Mouse (Mus musculus) kidney, embryonic 15.5 days (tissue): ENCODE data around the gene Lamtor1. TPM values are rescaled to one million over a fixed set of nuclear protein-coding genes. Genes with fewer than 3 reads are reported as not detected.
A peak's percentile ranks its signal among the peaks of the same experiment; 100 is the strongest.

Experiments
- ATAC-seq: fragments of 200-750 bp; cut with Nextera tagmentation; replicated peaks from 2 replicates; pipeline ENCODE4 v1.8.0; 2017; ENCODE audit warnings: moderate TSS enrichment; ENCODE audit not compliant: low FRiP score
- H3K27ac ChIP-seq: fragments of 300-500 bp; sonication (generic); 2 replicates; pipeline ENCODE4 v1.5.1; 2015; ENCODE audit warnings: mild to moderate bottlenecking, inconsistent platforms
- H3K27me3 ChIP-seq: fragments of 300-500 bp; sonication (generic); 2 replicates; pipeline ENCODE4 v1.6.1; 2015; ENCODE audit warnings: inconsistent platforms
- H3K36me3 ChIP-seq: fragments of 300-500 bp; sonication (generic); 2 replicates; pipeline ENCODE4 v1.6.1; 2015; ENCODE audit warnings: inconsistent platforms
- H3K4me1 ChIP-seq: fragments of 300-500 bp; sonication (generic); 2 replicates; pipeline ENCODE4 v1.6.1; 2015; ENCODE audit warnings: inconsistent platforms
- H3K4me2 ChIP-seq: fragments of 300-500 bp; sonication (generic); 2 replicates; pipeline ENCODE4 v1.6.1; 2015; ENCODE audit warnings: moderate library complexity, mild to moderate bottlenecking, inconsistent platforms
- H3K4me3 ChIP-seq: fragments of 300-500 bp; sonication (generic); replicated peaks from 2 replicates; pipeline ENCODE4 v1.5.1; 2015; ENCODE audit warnings: mild to moderate bottlenecking, inconsistent platforms
- H3K9ac ChIP-seq: fragments of 300-500 bp; sonication (generic); 2 replicates; pipeline ENCODE4 v1.6.1; 2015; ENCODE audit warnings: mild to moderate bottlenecking, inconsistent platforms
- H3K9me3 ChIP-seq: fragments of 300-500 bp; sonication (generic); replicated peaks from 2 replicates; pipeline ENCODE4 v1.6.1; 2016; ENCODE audit warnings: inconsistent platforms
- WGBS: fragments of 180-500 bp; shearing (Covaris S2); methylation state at CpG from one replicate; pipeline ENCODE4 v1.1.7; 2015; ENCODE audit warnings: mixed read lengths; 5-methylcytosine and 5-hydroxymethylcytosine counted together
- polyA plus RNA-seq: library from polyadenylated mRNA; unstranded; fragments of >200 nt; fragmentation: Nextera tagmentation; extraction: Ambion mirVana; gene quantifications from 2 replicates; pipeline ENCODE4 v1.2.1, GENCODE M21; 2015

The Lamtor1 gene
- polyA plus RNA-seq, 1 experiment from 2014 or later = 158 TPM

DNA sequence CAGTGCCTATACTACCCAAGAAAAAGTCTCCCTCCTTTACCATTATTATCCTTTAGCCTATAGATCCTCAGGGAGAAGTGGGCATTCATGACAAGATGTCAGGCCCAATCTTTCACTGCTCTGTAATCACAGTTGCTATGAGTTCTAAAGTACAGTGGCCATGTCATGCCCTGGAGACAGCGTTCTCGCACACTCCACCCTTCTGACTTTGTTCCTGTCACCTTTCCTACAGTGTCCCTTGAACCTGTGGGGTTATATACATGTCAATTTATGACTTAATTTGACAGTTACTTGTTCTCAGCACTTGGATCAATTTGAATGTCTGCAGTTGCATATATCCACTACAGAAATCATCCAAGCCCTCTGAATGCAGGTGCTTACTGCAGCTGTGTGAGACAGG, 57.1 kb downstream of the Lamtor1 start:
- ATAC-seq = no peak
- Histone ChIP-seq H3K4me1 (peaks cover 8% of the 10 kb centered on the region; the same call in 1 of the 2 replicates), H3K27me3 (no peaks in the 10 kb centered on the region), H3K27ac (no peak overlapping the region), H3K4me2 (no peak overlapping the region), H3K36me3 (no peaks in the 10 kb centered on the region), H3K4me3 (no peak overlapping the region), H3K9me3 (no peaks in the 10 kb centered on the region), H3K9ac (no peak overlapping the region)
- 96% methylated on average over 2 of the region's 2 CpGs for WGBS

DNA sequence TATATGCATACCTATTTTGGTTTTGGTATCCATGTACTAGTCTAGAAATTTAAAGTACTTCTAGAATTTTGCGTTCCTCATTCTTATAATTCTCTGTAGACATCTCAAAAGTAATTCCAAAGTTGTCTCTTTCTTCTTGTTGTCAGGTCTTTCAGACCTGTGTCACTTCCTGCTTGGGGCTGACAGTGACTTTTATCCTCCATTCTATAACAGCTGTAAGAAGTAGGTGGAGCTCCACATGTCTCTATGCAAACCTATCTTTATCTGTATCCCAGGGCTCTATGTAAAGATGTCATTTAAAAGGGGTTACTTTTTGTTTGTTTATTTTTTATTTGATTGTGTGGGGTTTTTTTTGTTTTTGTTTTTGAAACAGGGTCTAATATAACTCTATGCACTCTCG, 57.9 kb downstream of the Lamtor1 start:
- no peaks in the 10 kb centered on the region for H3K36me3 ChIP-seq

DNA sequence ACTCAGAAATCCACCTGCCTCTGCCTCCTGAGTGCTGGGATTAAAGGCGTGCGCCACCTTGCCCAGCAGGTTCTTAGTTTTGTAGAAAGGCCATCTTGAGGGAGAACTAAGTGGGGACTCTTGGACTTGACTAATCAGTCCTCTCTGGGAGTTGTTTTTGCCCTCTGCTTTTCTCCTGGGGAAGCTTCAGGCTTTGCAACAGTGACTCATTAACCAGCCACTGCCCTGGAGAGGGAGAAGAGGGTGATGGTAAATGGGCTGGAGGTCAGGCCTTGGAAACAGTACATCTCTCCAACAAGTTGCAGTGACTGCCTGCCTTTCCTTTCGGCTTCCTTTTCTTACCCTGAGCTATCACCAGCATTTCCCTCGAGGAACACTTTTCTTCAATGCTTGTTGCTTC, 58.8 kb downstream of the Lamtor1 start:
- H3K27ac ChIP-seq = peak overlapping the region; percentile 7; the same call in 1 of the 2 replicates
- peaks cover 22% of the 10 kb centered on the region for H3K4me1 ChIP-seq
- H3K4me2 ChIP-seq = no peak overlapping the region
- H3K9ac ChIP-seq = no peak overlapping the region
- H3K9me3 ChIP-seq = no peaks in the 10 kb centered on the region
- H3K36me3 ChIP-seq = no peaks in the 10 kb centered on the region
- WGBS = 85% methylated on average over 4 of the region's 4 CpGs
- no peaks in the 10 kb centered on the region for H3K27me3 ChIP-seq
- 0 out of 2 replicates have a peak, but pooled peaks have one; percentile 14 for ATAC-seq
- H3K4me3 ChIP-seq = no peak overlapping the region

More for the DNA sequence above, 57.9 kb downstream of the Lamtor1 start:
- Histone ChIP-seq H3K4me1 (peaks cover 13% of the 10 kb centered on the region), H3K27me3 (no peaks in the 10 kb centered on the region), H3K27ac (no peak overlapping the region), H3K9me3 (no peaks in the 10 kb centered on the region), H3K4me3 (no peak overlapping the region), H3K4me2 (no peak overlapping the region), H3K9ac (no peak overlapping the region)
- no peak for ATAC-seq
- WGBS = 92% methylated on average over 2 of the region's 2 CpGs

DNA sequence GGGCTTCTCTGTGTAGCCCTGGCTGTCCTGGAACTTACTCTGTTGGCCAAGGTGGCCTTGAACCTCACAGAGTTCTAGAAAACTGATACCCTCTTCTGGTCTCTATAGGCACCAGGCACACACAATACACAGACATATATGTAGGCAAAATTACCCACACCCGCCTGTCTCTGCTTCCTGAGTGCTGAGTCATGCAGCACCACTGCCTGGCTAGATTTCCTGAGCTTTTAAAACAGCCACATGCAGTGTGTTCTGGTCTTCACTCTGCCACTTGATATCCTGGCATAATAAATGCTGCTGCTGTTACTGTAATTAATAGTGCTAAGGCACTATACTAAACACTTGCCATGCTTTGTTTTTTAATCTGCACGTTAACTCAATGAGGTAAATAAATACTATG, 59.9 kb downstream of the Lamtor1 start:
- WGBS = 43% methylated on average over 2 of the region's 2 CpGs
- peaks cover 23% of the 10 kb centered on the region for H3K4me1 ChIP-seq
- no peaks in the 10 kb centered on the region for H3K27me3 ChIP-seq
- no peak overlapping the region for H3K4me2 ChIP-seq
- H3K27ac ChIP-seq = no peak overlapping the region
- H3K4me3 ChIP-seq = no peak overlapping the region
- no peak overlapping the region for H3K9ac ChIP-seq
- no peaks in the 10 kb centered on the region for H3K9me3 ChIP-seq
- H3K36me3 ChIP-seq = no peaks in the 10 kb centered on the region
- no peak for ATAC-seq

DNA sequence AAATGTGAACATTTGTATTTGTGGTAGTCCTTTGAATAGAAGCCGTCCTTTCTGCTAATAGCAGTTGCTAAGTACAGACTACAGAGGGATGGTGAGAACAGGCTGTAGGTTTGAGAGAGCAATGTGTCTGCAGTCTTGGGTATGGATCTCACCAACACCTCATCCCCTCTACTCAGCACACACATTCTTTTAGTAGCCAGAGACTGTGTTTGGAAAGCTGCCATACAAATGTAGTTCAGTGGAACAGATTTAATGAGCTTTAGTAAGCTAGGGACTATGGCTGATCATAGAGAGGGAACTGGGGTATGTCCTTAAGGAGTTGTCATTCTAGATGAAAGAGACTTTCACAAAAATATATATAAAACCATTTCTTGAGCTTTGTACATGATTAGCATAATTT, 61.6 kb downstream of the Lamtor1 start:
- no peak overlapping the region for H3K9ac ChIP-seq
- no peaks in the 10 kb centered on the region for H3K9me3 ChIP-seq
- H3K4me3 ChIP-seq = no peak overlapping the region
- no peak for ATAC-seq
- H3K4me2 ChIP-seq = no peak overlapping the region
- H3K4me1 ChIP-seq = peaks cover 34% of the 10 kb centered on the region
- H3K27ac ChIP-seq = no peak overlapping the region
- no peaks in the 10 kb centered on the region for H3K27me3 ChIP-seq
- WGBS = 89% methylated on average over 1 of the region's 1 CpGs
- H3K36me3 ChIP-seq = no peaks in the 10 kb centered on the region

DNA sequence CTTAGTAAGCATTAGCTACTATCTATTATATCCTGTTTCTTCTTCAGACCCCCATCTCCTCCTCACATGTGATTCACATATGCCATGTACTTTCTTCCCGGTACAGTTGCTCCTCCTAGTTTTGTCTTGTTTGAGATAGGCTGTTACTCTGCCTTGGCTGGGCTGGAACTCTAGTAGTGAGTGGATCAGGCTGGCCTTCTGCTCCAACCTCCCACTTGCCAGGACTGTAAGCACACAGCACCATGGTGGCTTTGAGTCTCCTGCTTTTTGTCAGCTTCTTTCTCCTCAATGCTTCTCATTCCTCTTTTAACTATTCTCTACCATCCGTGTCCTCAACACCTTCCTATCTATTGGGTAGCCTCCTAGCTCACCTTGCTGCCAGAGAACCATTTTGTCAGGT, 63.0 kb downstream of the Lamtor1 start:
- Histone ChIP-seq H3K9ac (peak overlapping the region; percentile 56; the same call in 1 of the 2 replicates), H3K36me3 (no peaks in the 10 kb centered on the region), H3K4me3 (no peak overlapping the region), H3K4me1 (peaks cover 49% of the 10 kb centered on the region), H3K27me3 (no peaks in the 10 kb centered on the region), H3K27ac (peak overlapping the region; percentile 96), H3K4me2 (peak overlapping the region; percentile 84), H3K9me3 (no peaks in the 10 kb centered on the region)
- no peak for ATAC-seq
- 76% methylated on average over 2 of the region's 2 CpGs for WGBS

DNA sequence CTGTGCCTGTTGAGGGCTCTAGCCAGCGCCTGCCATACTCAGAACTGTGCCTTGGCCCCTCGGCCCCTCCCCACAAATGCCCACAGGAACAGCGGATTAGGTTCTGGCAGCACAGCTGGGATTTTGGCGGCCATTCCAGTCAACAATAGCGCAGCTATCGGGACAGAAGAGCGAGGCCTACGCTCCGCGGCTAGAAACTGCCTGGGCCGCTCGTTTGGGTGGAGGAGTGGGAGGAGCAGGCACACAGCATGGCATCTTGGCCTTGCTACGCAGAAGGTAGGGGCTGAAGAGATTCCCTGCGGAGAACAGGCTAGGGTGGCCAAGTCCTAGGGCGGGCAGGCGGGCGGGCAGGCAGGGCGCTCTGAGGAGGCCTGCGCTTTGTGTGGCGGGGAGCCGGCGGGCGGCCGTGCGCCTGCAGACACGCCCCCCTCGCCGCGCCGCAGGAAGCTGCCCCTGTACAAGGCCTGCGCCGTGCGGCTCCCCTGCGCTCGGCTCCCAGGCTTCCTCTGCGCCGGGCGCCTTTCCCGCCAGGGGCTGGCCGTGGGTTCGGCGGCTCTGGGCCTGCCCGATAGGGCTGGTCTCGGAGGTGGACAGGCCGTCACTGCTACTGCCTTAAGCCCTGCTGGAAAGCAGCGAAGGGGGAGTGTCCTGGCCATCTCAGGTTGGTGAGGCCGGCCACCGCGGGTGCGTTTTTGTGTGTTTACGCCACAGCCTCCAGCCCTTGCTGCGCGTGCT, 64.2 kb downstream of the Lamtor1 start:
- Histone ChIP-seq H3K4me1 (peaks cover 60% of the 10 kb centered on the region), H3K4me2 (peak overlapping the region; percentile 84), H3K9me3 (no peaks in the 10 kb centered on the region), H3K9ac (peak overlapping the region; percentile 56), H3K36me3 (no peaks in the 10 kb centered on the region), H3K27ac (peak overlapping the region; percentile 96), H3K27me3 (no peaks in the 10 kb centered on the region), H3K4me3 (peak overlapping the region; percentile 54)
- WGBS = under 1% methylated on average over 51 of the region's 53 CpGs
- ATAC-seq = peak; percentile 96

DNA sequence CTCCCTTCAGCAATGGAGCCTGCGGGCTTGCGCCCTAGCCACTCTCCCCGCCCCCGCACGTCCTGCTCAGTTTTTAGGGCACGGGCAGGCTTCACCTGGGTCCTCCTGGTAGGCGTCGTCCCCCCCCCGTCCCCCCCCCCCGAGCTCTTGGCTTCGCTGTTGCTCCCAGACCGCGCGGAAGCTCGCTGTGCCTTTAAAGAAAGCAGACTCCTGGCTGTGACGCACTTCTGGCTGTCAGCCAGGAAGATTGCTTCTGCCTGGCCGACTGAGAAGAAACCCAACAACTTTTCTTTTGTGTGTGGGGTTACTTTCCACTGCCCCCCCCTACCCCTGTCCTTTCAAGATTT, 64.7 kb downstream of the Lamtor1 start:
- peak; percentile 79 for ATAC-seq
- H3K9me3 ChIP-seq = no peaks in the 10 kb centered on the region
- H3K4me3 ChIP-seq = peak overlapping the region; percentile 54
- H3K9ac ChIP-seq = peak overlapping the region; percentile 56
- peaks cover 57% of the 10 kb centered on the region for H3K4me1 ChIP-seq
- no peaks in the 10 kb centered on the region for H3K27me3 ChIP-seq
- no peaks in the 10 kb centered on the region for H3K36me3 ChIP-seq
- peak overlapping the region; percentile 84 for H3K4me2 ChIP-seq
- WGBS = under 1% methylated on average over 17 of the region's 17 CpGs
- H3K27ac ChIP-seq = peak overlapping the region; percentile 96

DNA sequence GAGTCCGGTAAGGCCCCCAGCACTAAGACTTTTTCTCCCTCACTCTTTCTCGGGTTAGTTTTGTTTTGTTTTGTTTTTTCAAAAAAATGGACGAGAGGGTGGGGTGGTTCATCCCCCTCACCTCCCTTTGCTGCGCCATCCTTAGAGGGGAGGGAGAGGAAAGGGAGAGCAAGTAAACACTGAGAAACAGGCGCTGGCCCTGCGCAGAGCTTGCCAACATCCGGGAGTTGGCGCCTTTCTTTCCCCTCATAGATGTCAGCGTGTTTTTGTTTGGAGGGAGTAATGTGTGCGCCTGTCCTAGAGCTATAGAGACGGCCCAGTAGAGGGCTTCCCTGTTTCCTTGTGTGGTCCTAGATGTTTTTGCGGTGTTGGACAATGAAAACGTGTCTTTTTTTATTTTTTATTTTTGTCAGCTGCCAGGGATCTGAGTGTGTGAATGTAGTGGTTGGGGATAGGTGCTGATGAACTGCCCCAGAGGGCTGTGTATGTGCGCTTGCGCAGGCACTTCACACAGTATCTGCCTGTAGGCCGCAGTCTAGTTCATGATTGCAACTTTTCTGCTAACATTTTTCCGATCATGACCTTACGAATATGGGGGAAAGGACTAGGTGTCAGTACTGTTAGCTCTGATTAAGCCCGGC, 65.2 kb downstream of the Lamtor1 start:
- H3K27me3 ChIP-seq = no peaks in the 10 kb centered on the region
- peaks cover 54% of the 10 kb centered on the region for H3K4me1 ChIP-seq
- ATAC-seq = peak; percentile 65
- H3K4me3 ChIP-seq = peak overlapping the region; percentile 54
- no peaks in the 10 kb centered on the region for H3K9me3 ChIP-seq
- peaks cover under 1% of the 10 kb centered on the region; the same call in 1 of the 2 replicates for H3K36me3 ChIP-seq
- H3K27ac ChIP-seq = peak overlapping the region; percentile 96
- peak overlapping the region; percentile 84 for H3K4me2 ChIP-seq
- 5% methylated on average over 19 of the region's 19 CpGs for WGBS
- peak overlapping the region; percentile 56 for H3K9ac ChIP-seq

DNA sequence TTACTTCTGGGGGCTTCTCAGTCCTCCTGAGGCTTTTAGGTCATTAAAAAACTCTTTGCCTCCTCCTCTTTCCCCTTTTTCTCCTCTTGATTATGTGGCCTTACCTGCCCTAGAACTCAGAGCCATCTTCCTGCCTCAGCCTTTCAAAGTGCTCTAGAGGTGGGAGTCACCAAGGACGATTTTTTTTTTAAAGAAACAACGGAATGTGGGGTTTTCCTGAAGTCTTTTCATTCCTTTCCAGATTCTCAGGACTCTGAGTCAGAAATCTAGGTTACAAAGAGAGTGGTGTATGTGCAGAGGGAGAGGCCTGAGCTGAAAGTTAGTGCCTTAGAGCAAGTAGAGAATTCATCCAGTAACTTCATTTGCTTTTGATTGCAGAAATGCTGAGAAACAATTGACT, 66.0 kb downstream of the Lamtor1 start:
- WGBS = 45% methylated on average over 2 of the region's 2 CpGs
- Histone ChIP-seq H3K36me3 (peaks cover 6% of the 10 kb centered on the region), H3K4me2 (peak overlapping the region; percentile 84), H3K9me3 (no peaks in the 10 kb centered on the region), H3K4me3 (peak overlapping the region; percentile 54), H3K27ac (peak overlapping the region; percentile 96), H3K27me3 (no peaks in the 10 kb centered on the region), H3K9ac (peak overlapping the region; percentile 56), H3K4me1 (peaks cover 54% of the 10 kb centered on the region)
- ATAC-seq = no peak

DNA sequence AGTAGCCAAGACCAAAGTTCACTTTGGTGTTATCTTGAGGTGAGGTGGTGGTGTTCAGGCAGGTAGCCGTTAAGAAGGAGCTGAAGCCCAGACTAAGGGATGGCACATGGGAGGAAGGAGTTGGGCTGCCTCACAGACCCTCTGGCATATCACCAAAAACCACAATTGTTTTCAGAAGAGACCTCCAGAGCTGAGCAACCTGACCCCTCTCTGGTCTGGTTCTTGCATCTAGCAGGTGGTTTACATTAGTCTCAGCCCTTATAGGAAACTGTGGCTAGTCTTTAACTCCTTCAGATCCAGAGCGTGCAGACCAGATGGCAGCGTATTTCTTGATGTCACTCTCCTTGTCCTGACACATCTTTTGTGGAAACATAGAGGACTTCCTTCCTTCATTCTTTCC, 68.0 kb downstream of the Lamtor1 start:
- no peak overlapping the region for H3K27ac ChIP-seq
- 52% methylated on average over 3 of the region's 3 CpGs for WGBS
- H3K4me1 ChIP-seq = peaks cover 45% of the 10 kb centered on the region
- no peak for ATAC-seq
- no peak overlapping the region for H3K4me2 ChIP-seq
- no peaks in the 10 kb centered on the region for H3K27me3 ChIP-seq
- H3K36me3 ChIP-seq = peaks cover 15% of the 10 kb centered on the region
- H3K9ac ChIP-seq = no peak overlapping the region
- H3K9me3 ChIP-seq = no peaks in the 10 kb centered on the region
- H3K4me3 ChIP-seq = no peak overlapping the region

DNA sequence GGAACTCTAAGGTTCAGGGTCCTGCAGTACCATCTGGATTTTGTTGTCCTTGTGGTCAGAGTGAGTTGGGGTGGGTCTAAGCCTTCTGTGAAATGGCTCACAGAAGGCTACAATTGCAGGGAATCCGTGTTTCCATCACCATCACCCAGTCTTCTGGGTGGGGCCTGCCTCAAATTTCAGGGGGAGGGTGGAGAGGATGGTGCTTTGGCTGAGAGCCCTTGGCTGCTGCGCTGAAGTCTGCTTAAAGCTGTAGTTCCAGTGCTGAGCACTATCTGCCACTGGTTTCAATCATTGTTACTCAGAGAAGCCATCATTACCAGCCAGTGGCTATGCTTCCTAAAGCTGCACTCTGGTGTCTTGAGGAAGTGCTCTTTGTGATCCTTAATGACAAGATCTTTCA, 68.8 kb downstream of the Lamtor1 start:
- Histone ChIP-seq H3K27me3 (no peaks in the 10 kb centered on the region), H3K36me3 (peaks cover 18% of the 10 kb centered on the region), H3K27ac (no peak overlapping the region), H3K9ac (no peak overlapping the region), H3K4me1 (peaks cover 39% of the 10 kb centered on the region), H3K9me3 (no peaks in the 10 kb centered on the region), H3K4me2 (no peak overlapping the region), H3K4me3 (no peak overlapping the region)
- no peak for ATAC-seq
- 29% methylated on average over 2 of the region's 2 CpGs for WGBS
